Mouse (Mus musculus) hindbrain, embryonic 13.5 days (tissue): ENCODE results near the gene Olfr671. TPM values are rescaled to one million over a fixed set of nuclear protein-coding genes. Genes with fewer than 3 reads are reported as not detected.
"Not testable (repeated sequence)": the region's sequence is repeated elsewhere in the genome, so short reads cannot be mapped to it uniquely, and the experiment has no call there.

Experiments used
- ATAC-seq: fragments of 200-750 bp; cut with Nextera tagmentation; 2 replicates; pipeline ENCODE4 v1.8.0; 2017; ENCODE audit warnings: moderate TSS enrichment; ENCODE audit not compliant: low FRiP score
- H3K27ac ChIP-seq: fragments of 300-500 bp; sonication (generic); 2 replicates; pipeline ENCODE4 v1.5.1; 2015; ENCODE audit warnings: inconsistent platforms, mild to moderate bottlenecking, moderate library complexity
- H3K27me3 ChIP-seq: fragments of 300-500 bp; sonication (generic); 2 replicates; pipeline ENCODE4 v1.6.1; 2015; ENCODE audit warnings: mild to moderate bottlenecking, inconsistent platforms
- H3K36me3 ChIP-seq: fragments of 300-500 bp; sonication (generic); 2 replicates; pipeline ENCODE4 v1.6.1; 2015; ENCODE audit warnings: mild to moderate bottlenecking, inconsistent platforms
- H3K4me1 ChIP-seq: fragments of 300-500 bp; sonication (generic); replicated peaks from 2 replicates; pipeline ENCODE4 v1.6.1; 2015; ENCODE audit warnings: inconsistent platforms
- H3K4me2 ChIP-seq: fragments of 300-500 bp; sonication (generic); 2 replicates; pipeline ENCODE4 v1.6.1; 2015; ENCODE audit warnings: inconsistent platforms, mild to moderate bottlenecking, moderate library complexity
- H3K4me3 ChIP-seq: fragments of 300-500 bp; sonication (generic); 2 replicates; pipeline ENCODE4 v1.5.1; 2015; ENCODE audit warnings: mild to moderate bottlenecking, inconsistent platforms
- H3K9ac ChIP-seq: fragments of 300-500 bp; sonication (generic); 2 replicates; pipeline ENCODE4 v1.6.1; 2015; ENCODE audit warnings: mild to moderate bottlenecking, inconsistent platforms
- H3K9me3 ChIP-seq: fragments of 300-500 bp; sonication (generic); 2 replicates; pipeline ENCODE4 v1.6.1; 2016; ENCODE audit warnings: inconsistent platforms
- WGBS: fragments of 180-500 bp; shearing (Covaris S2); methylation state at CpG from one replicate; pipeline ENCODE4 v1.1.7; 2015; 5-methylcytosine and 5-hydroxymethylcytosine counted together
- polyA plus RNA-seq: library from polyadenylated mRNA; unstranded; fragments of >200 nt; fragmentation: Nextera tagmentation; extraction: Ambion mirVana; gene quantifications from 2 replicates; pipeline ENCODE4 v1.2.1, GENCODE M21; 2015

Olfr671 gene
- polyA plus RNA-seq = not detected in 2 replicates

DNA sequence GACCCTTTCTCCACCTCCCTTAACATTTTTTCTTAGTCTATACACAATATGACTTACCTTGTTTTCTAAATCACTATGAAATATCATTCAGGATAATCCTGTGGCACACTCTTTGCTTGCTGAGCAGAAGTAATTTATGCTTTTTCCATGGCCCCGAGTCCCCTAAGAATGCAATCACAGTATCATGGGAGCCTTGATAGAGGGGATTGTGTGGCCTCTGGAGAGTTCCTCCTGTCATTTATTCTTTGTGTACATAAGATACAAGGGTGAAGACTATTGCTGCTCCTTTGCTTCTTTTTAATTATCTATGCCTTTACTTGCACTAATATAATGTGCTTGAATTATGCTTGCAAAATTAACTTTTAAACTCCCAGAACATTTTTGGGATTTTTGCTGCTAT lies at the start of gene Olfr671:
TSS of gene Olfr671 (minus strand) at position 101 of the 400 bp plus-strand sequence.
- H3K4me2 ChIP-seq = no peak within 1 kb of the TSS
- 90% methylated on average over 1 of the region's 1 CpGs for WGBS
- H3K4me3 ChIP-seq = no peak within 1 kb of the TSS
- no peak for ATAC-seq
- H3K4me1 ChIP-seq = no peaks in the 10 kb centered on the region
- H3K36me3 ChIP-seq = no peaks in the 10 kb centered on the region
- no peaks in the 10 kb centered on the region for H3K9me3 ChIP-seq
- H3K27me3 ChIP-seq = no peaks in the 10 kb centered on the region
- H3K9ac ChIP-seq = no peak within 1 kb of the TSS
- no peak within 1 kb of the TSS for H3K27ac ChIP-seq

DNA sequence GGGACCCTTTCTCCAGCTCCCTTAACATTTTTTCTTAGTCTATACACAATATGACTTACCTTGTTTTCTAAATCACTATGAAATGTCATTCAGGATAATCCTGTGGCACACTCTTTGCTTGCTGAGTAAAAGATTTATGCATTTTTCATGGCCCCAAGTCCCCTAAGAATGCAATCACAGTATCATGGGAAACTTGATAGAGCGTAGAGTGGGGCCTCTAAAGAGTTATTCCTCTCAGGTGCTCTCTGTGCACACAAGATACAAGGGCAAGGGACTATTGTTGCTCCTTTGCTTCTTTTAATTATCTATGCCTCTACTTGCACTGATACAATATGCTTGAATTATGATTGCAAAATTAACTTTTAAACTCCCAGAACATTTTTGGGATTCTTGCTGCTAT lies 49.4 kb upstream of the Olfr671 start, which contains the start of gene Olfr675:
TSS of gene Olfr675 (minus strand) at position 101 of the 400 bp plus-strand sequence.
- Histone ChIP-seq H3K4me2 (no peak within 1 kb of the TSS), H3K27me3 (no peaks in the 10 kb centered on the region), H3K9ac (no peak within 1 kb of the TSS), H3K27ac (no peak within 1 kb of the TSS), H3K36me3 (no peaks in the 10 kb centered on the region), H3K9me3 (no peaks in the 10 kb centered on the region), H3K4me1 (no peaks in the 10 kb centered on the region), H3K4me3 (no peak within 1 kb of the TSS)
- no peak for ATAC-seq
- WGBS = 85% methylated on average over 1 of the region's 1 CpGs

DNA sequence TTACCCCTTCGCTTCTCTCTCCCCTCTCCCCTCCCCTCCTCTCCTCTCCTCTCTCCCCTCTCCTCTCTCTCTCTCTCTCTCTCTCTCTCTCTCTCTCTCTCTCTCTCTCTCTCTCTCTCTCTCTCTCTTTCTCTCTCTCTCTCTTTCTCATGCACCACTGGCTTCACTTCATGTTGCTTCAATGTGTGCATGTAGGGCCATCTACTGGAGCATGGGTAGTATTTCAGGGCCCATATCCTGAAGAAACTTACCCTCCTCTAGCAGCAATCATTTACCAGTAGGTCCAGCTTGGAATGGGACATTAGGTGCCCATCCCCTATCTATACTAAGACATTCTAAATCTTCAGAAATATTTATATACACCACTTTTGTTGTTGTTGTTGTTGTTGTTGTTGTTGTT lies 43.6 kb upstream of the Olfr671 start:
- 92% methylated on average over 1 of the region's 1 CpGs for WGBS
- no peaks in the 10 kb centered on the region for H3K27me3 ChIP-seq
- no peak overlapping the region for H3K27ac ChIP-seq
- no peaks in the 10 kb centered on the region for H3K36me3 ChIP-seq
- no peaks in the 10 kb centered on the region for H3K9me3 ChIP-seq
- no peak overlapping the region for H3K4me2 ChIP-seq
- no peaks in the 10 kb centered on the region for H3K4me1 ChIP-seq
- H3K4me3 ChIP-seq = no peak overlapping the region
- ATAC-seq = no peak
- H3K9ac ChIP-seq = no peak overlapping the region

DNA sequence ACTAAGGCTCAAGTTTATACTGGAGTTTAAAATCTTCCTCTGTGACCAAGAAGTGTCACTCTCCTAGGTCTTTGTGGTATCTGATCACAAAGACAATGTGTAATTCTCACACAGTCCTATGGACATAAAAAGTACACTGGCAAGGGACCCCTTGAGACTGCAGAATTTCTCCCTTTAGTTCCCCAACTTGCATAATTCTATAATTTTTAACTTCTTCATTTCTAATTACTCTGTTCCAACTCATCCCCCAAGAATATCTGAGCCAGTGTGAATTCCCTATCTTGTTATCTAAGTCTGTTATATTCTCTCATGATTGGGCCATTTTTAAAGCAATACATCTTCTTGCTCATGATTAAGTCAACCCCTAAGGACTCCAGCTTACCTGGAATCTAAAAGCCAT lies 23.0 kb upstream of the Olfr671 start, which contains the start of gene Olfr672:
TSS of gene Olfr672 (minus strand) at position 101 of the 400 bp plus-strand sequence.
- H3K4me3 ChIP-seq = no peak within 1 kb of the TSS
- no peak within 1 kb of the TSS for H3K9ac ChIP-seq
- no peaks in the 10 kb centered on the region for H3K36me3 ChIP-seq
- no peak within 1 kb of the TSS for H3K4me2 ChIP-seq
- H3K27ac ChIP-seq = no peak within 1 kb of the TSS
- no peaks in the 10 kb centered on the region for H3K27me3 ChIP-seq
- no peak for ATAC-seq
- no peaks in the 10 kb centered on the region for H3K9me3 ChIP-seq
- H3K4me1 ChIP-seq = no peaks in the 10 kb centered on the region

DNA sequence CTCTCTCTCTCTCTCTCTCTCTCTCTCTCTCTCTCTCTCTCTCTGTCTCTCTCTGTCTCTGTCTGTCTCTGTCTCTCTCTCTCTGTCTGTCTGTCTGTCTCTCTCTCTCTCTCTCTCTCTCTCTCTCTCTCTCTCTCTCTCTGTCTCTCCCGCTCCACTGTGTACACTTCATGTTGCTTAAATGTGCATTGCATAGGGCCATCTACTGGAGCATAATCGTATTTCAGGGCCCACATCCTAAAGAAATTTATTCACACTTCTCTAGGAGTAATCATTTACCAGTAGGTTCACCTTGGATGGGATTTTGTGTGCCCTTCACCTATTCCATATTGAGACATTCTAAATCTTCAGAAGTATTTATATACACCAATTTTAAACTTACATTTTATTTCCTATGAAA lies 6.4 kb downstream of the Olfr671 start:
- H3K27me3 ChIP-seq, H3K27ac ChIP-seq, H3K9me3 ChIP-seq, ATAC-seq, H3K9ac ChIP-seq, H3K36me3 ChIP-seq, H3K4me3 ChIP-seq, H3K4me2 ChIP-seq, H3K4me1 ChIP-seq: not testable (repeated sequence)
- 78% methylated on average over 2 of the region's 2 CpGs for WGBS

DNA sequence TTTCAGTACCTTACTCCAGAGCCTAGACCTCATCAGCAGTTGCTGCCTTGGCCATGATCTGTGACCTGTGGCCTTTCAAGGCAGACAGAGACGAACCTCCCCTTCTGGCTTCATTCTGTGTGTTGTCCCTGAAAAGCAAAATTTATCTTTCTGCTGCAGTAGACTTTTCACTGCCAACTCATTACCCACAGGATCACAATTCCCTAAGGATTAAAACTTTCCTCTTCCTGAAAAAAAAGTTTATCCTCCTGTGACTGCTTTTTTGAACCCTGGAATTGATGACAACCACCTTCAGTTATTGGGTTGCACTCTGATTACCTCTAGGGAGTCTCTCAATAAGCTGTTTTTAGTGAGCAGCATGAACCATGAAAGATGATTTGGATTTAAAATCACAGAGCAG lies 16.4 kb downstream of the Olfr671 start, which contains the start of gene Olfr670:
TSS of gene Olfr670 (minus strand) at position 101 of the 400 bp plus-strand sequence.
- H3K9me3 ChIP-seq = no peaks in the 10 kb centered on the region
- H3K27me3 ChIP-seq = no peaks in the 10 kb centered on the region
- no peak for ATAC-seq
- no peaks in the 10 kb centered on the region for H3K36me3 ChIP-seq
- no peaks in the 10 kb centered on the region for H3K4me1 ChIP-seq
- H3K4me2 ChIP-seq = no peak within 1 kb of the TSS
- H3K27ac ChIP-seq = no peak within 1 kb of the TSS
- H3K4me3 ChIP-seq = no peak within 1 kb of the TSS
- no peak within 1 kb of the TSS for H3K9ac ChIP-seq
- WGBS = 64% methylated on average over 1 of the region's 1 CpGs

DNA sequence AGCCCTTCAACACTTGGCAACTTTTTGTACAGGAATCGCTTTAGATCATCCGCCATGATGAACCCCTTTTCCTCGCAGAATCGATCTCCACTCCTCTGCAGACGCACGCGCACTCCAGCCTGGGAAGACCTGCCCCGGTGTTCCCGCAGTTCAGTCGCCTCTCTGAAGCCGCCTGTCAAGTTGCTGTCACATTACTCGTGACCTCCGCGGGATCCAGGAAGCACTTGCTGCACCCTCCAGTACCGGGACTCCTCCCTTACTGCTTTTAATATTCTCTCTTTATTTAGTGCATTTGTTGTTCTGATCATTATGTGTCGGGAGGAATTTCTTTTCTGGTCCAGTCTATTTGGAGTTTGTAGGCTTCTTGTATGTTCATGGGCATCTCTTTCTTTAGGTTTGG lies 28.7 kb downstream of the Olfr671 start:
- not testable (repeated sequence) for H3K9ac ChIP-seq, H3K27ac ChIP-seq, ATAC-seq, H3K4me2 ChIP-seq, H3K27me3 ChIP-seq, H3K4me1 ChIP-seq, H3K9me3 ChIP-seq, H3K4me3 ChIP-seq, H3K36me3 ChIP-seq
- WGBS = 93% methylated on average over 16 of the region's 16 CpGs

DNA sequence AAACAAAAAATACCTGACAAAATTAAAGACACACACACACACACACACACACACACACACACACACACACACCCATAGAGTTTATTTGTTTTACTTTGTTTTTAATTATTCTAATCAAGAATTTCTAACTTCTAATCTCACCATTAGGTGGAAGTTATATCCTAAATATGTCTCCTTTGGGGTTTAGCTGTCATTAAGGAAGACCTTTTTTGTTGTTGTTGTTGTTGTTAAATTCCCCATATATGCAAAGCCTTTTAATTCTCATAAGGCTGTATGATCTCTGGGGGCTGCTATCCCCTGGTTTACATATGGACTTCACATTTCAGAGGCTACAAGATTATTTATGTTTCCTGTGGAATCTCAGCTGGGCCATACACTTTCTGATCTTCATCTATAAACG lies 45.0 kb downstream of the Olfr671 start, which contains the start of gene Olfr669:
TSS of gene Olfr669 (plus strand) at position 301 of the 400 bp plus-strand sequence.
- Histone ChIP-seq H3K36me3 (no peaks in the 10 kb centered on the region), H3K4me2 (no peak within 1 kb of the TSS), H3K9me3 (no peaks in the 10 kb centered on the region), H3K4me1 (no peaks in the 10 kb centered on the region), H3K27me3 (no peaks in the 10 kb centered on the region), H3K4me3 (no peak within 1 kb of the TSS), H3K9ac (no peak within 1 kb of the TSS), H3K27ac (no peak within 1 kb of the TSS)
- ATAC-seq = no peak
- 86% methylated on average over 1 of the region's 1 CpGs for WGBS

DNA sequence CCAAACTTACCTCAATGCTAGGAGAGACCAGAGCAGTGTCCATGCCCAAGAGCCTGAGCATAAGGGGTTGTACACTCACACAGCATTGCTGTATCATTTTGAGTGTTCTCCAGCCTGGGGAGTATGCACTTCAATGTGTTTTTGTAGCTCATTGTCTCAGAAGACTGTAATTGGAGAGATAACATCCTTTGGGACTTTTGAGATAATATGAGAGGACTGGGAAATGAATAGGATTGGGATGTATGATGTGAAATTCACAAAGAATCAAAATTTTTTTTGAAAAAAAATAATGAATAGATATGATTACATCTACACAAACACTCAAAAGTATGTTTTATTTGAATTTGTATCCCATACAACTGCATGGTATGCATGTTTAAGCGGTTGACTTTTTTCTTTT lies 51.0 kb downstream of the Olfr671 start, which contains the start of gene Olfr668:
TSS of gene Olfr668 (minus strand) at position 101 of the 400 bp plus-strand sequence.
- WGBS = 83% methylated on average over 1 of the region's 1 CpGs
- Histone ChIP-seq H3K36me3 (no peaks in the 10 kb centered on the region), H3K27ac (no peak within 1 kb of the TSS), H3K4me1 (no peaks in the 10 kb centered on the region), H3K9ac (no peak within 1 kb of the TSS), H3K27me3 (no peaks in the 10 kb centered on the region), H3K9me3 (no peaks in the 10 kb centered on the region), H3K4me3 (no peak within 1 kb of the TSS), H3K4me2 (no peak within 1 kb of the TSS)
- ATAC-seq = no peak

Other genes starting within 250 kb of the Olfr671 start
- not detected in 2 replicates for gene Usp17le, start 201.7 kb downstream of the Olfr671 start, polyA plus RNA-seq
- gene Usp17lb, start 136.5 kb downstream of the Olfr671 start, polyA plus RNA-seq = not detected in 2 replicates
- gene Usp17la, start 122.1 kb downstream of the Olfr671 start, polyA plus RNA-seq = not detected in 2 replicates
- gene Olfr665, start 101.1 kb downstream of the Olfr671 start, polyA plus RNA-seq = not detected in 2 replicates
- not detected in 2 replicates for gene Olfr666, start 83.2 kb downstream of the Olfr671 start, polyA plus RNA-seq
- gene Olfr667, start 57.6 kb downstream of the Olfr671 start, polyA plus RNA-seq = not detected in 2 replicates
- not detected in 2 replicates for gene Olfr668, start 51.1 kb downstream of the Olfr671 start, polyA plus RNA-seq
- not detected in 2 replicates for gene Olfr669, start 44.9 kb downstream of the Olfr671 start, polyA plus RNA-seq
- not detected in 2 replicates for gene Olfr670, start 16.5 kb downstream of the Olfr671 start, polyA plus RNA-seq
- not detected in 2 replicates for gene Olfr672, start 22.9 kb upstream of the Olfr671 start, polyA plus RNA-seq
- not detected in 2 replicates for gene Olfr675, start 49.3 kb upstream of the Olfr671 start, polyA plus RNA-seq
- not detected in 2 replicates for gene Olfr676, start 53.6 kb upstream of the Olfr671 start, polyA plus RNA-seq
- gene Olfr677, start 72.2 kb upstream of the Olfr671 start, polyA plus RNA-seq = not detected in 2 replicates
- not detected in 2 replicates for gene Olfr678, start 85.3 kb upstream of the Olfr671 start, polyA plus RNA-seq
- not detected in 2 replicates for gene Olfr679, start 102.1 kb upstream of the Olfr671 start, polyA plus RNA-seq
- not detected in 2 replicates for gene Olfr680-ps1, start 113.7 kb upstream of the Olfr671 start, polyA plus RNA-seq
- gene Olfr681, start 137.7 kb upstream of the Olfr671 start, polyA plus RNA-seq = not detected in 2 replicates
- not detected in 2 replicates for gene Olfr683, start 167.9 kb upstream of the Olfr671 start, polyA plus RNA-seq
- not detected in 2 replicates for gene Olfr684, start 184.5 kb upstream of the Olfr671 start, polyA plus RNA-seq
- not detected in 2 replicates for gene Olfr685, start 206.9 kb upstream of the Olfr671 start, polyA plus RNA-seq
- not detected in 2 replicates for gene Olfr686, start 228.4 kb upstream of the Olfr671 start, polyA plus RNA-seq